Mouse (Mus musculus): Measurements from ENCODE around the gene Drp2.

Drp2 gene

GRCm38 (mm10) chrX:134403863-134404583 is at the start of gene Drp2:
Gene Drp2 (plus strand): TSS chrX:134404551.
- no peak for DNase-seq (ENCODE audit: low spot score in 2 of 2)

GRCm38 (mm10) chrX:134359336-134359735 is 45.0 kb upstream of the Drp2 start:
- no peak for DNase-seq (ENCODE audit: low spot score in 2 of 2)

- DNase-seq (ENCODE audit: low spot score in 2 of 2): no peak
These were observed 42.2 kb upstream of the Drp2 start for GRCm38 (mm10) chrX:134362156-134362555.

GRCm38 (mm10) chrX:134365421-134365820 is 38.9 kb upstream of the Drp2 start:
- DNase-seq (ENCODE audit: low spot score in 2 of 2): no peak

GRCm38 (mm10) chrX:134366547-134366946 is 37.8 kb upstream of the Drp2 start:
- DNase-seq (ENCODE audit: low spot score in 2 of 2): no peak

- no peak for DNase-seq (ENCODE audit: low spot score in 2 of 2)
These were observed 33.1 kb upstream of the Drp2 start for GRCm38 (mm10) chrX:134371279-134371678.

GRCm38 (mm10) chrX:134374190-134374589 is 30.2 kb upstream of the Drp2 start:
- DNase-seq (ENCODE audit: low spot score in 2 of 2): no peak

GRCm38 (mm10) chrX:134384896-134385295 is 19.5 kb upstream of the Drp2 start:
- no peak for DNase-seq (ENCODE audit: low spot score in 2 of 2)

GRCm38 (mm10) chrX:134398972-134399371 is 5.4 kb upstream of the Drp2 start:
- no peak for DNase-seq (ENCODE audit: low spot score in 2 of 2)

- DNase-seq (ENCODE audit: low spot score in 2 of 2): no peak
These were observed 219 bp downstream of the Drp2 start for GRCm38 (mm10) chrX:134404584-134404955.

GRCm38 (mm10) chrX:134409354-134409900 is 5.1 kb downstream of the Drp2 start:
- no peak for DNase-seq (ENCODE audit: low spot score in 2 of 2)

- DNase-seq (ENCODE audit: low spot score in 2 of 2): no peak
These were observed 7.7 kb downstream of the Drp2 start for GRCm38 (mm10) chrX:134412096-134412495.

- DNase-seq (ENCODE audit: low spot score in 2 of 2): no peak
These were observed 15.7 kb downstream of the Drp2 start for GRCm38 (mm10) chrX:134420097-134420496.

- DNase-seq (ENCODE audit: low spot score in 2 of 2): no peak
These were observed 19.9 kb downstream of the Drp2 start for GRCm38 (mm10) chrX:134424263-134424662.

- no peak for DNase-seq (ENCODE audit: low spot score in 2 of 2)
These were observed 21.4 kb downstream of the Drp2 start for GRCm38 (mm10) chrX:134425798-134426197.

GRCm38 (mm10) chrX:134426819-134427218 is 22.5 kb downstream of the Drp2 start:
- no peak for DNase-seq (ENCODE audit: low spot score in 2 of 2)

GRCm38 (mm10) chrX:134427307-134427706 is 23.0 kb downstream of the Drp2 start:
- no peak for DNase-seq (ENCODE audit: low spot score in 2 of 2)

GRCm38 (mm10) chrX:134474988-134475710 is 70.8 kb downstream of the Drp2 start:
- DNase-seq (ENCODE audit: low spot score in 2 of 2): peak in 1 of 2 experiments; percentile 61

- no peak for DNase-seq (ENCODE audit: low spot score in 2 of 2)
These were observed 71.9 kb downstream of the Drp2 start, which contains the start of gene Taf7l for GRCm38 (mm10) chrX:134476290-134476689. Gene Taf7l (minus strand): TSS chrX:134476490.

- DNase-seq (ENCODE audit: low spot score in 2 of 2): no peak
These were observed 77.4 kb downstream of the Drp2 start for GRCm38 (mm10) chrX:134481720-134482119.

- DNase-seq (ENCODE audit: low spot score in 2 of 2): peak in 1 of 2 experiments; percentile 18
These were observed 96.3 kb downstream of the Drp2 start for GRCm38 (mm10) chrX:134500651-134501050.
